Mouse (Mus musculus) adrenal gland, postnatal 14 days (tissue): Measurements from ENCODE around the gene Shh. TPM values are rescaled to one million over a fixed set of nuclear protein-coding genes. Genes with fewer than 3 reads are reported as not detected.

Source experiments
- DNase-seq: peaks from one replicate; pipeline ENCODE4 v3.0.0; 2021; ENCODE audit warnings: mixed read lengths
- total RNA-seq: library from RNA; stranded (reverse); gene quantifications from 2 replicates; pipeline ENCODE4 v1.2.3, GENCODE M21; 2021

The Shh gene
- total RNA-seq, 1 experiment from 2014 or later = 15.5 TPM

GRCm38 (mm10) chr5:28459456-28460225 is 7.4 kb downstream of the Shh start:
- no peak for DNase-seq

- DNase-seq = peak; percentile 40
These were observed 8.2 kb downstream of the Shh start for GRCm38 (mm10) chr5:28458821-28459240.

GRCm38 (mm10) chr5:28457921-28458641 is 9.0 kb downstream of the Shh start:
- no peak for DNase-seq

GRCm38 (mm10) chr5:28456366-28456765 is 10.7 kb downstream of the Shh start:
- no peak for DNase-seq

GRCm38 (mm10) chr5:28455721-28456120 is 11.3 kb downstream of the Shh start:
- peak; percentile 63 for DNase-seq

- DNase-seq = no peak
These were observed 12.5 kb downstream of the Shh start for GRCm38 (mm10) chr5:28454546-28454945.

GRCm38 (mm10) chr5:28453523-28453922 is 13.5 kb downstream of the Shh start:
- DNase-seq = no peak

GRCm38 (mm10) chr5:28453086-28453485 is 14.0 kb downstream of the Shh start:
- no peak for DNase-seq

- DNase-seq = peak; percentile 91
These were observed 15.9 kb downstream of the Shh start for GRCm38 (mm10) chr5:28451053-28451638.

GRCm38 (mm10) chr5:28450126-28450890 is 16.7 kb downstream of the Shh start:
- no peak for DNase-seq

GRCm38 (mm10) chr5:28425926-28426325 is 41.1 kb downstream of the Shh start:
- no peak for DNase-seq

- no peak for DNase-seq
These were observed 43.3 kb downstream of the Shh start for GRCm38 (mm10) chr5:28423781-28424180.

- peak; percentile 73 for DNase-seq
These were observed 47.3 kb downstream of the Shh start for GRCm38 (mm10) chr5:28419640-28420265.

GRCm38 (mm10) chr5:28418734-28419133 is 48.3 kb downstream of the Shh start:
- DNase-seq = no peak

GRCm38 (mm10) chr5:28416029-28416428 is 51.0 kb downstream of the Shh start:
- no peak for DNase-seq

- no peak for DNase-seq
These were observed 53.0 kb downstream of the Shh start for GRCm38 (mm10) chr5:28414076-28414475.

- DNase-seq = peak; percentile 45
These were observed 53.5 kb downstream of the Shh start for GRCm38 (mm10) chr5:28413533-28413932.

- DNase-seq = peak; percentile 78
These were observed 54.9 kb downstream of the Shh start for GRCm38 (mm10) chr5:28412006-28412685.
